Mouse (Mus musculus) retina, postnatal 7 days (tissue): ENCODE measurements around the gene Slc25a17.

Experiments
- DNase-seq: peaks from one replicate; pipeline ENCODE4 v3.0.0-alpha.2; 2012; ENCODE audit warnings: low read depth, low spot score

Slc25a17 gene

GRCm38 (mm10) chr15:81301193-81302070 lies 59.2 kb downstream of the Slc25a17 start:
- no peak for DNase-seq

GRCm38 (mm10) chr15:81300520-81301069 lies 60.0 kb downstream of the Slc25a17 start:
- DNase-seq: no peak

GRCm38 (mm10) chr15:81299549-81299948 lies 61.1 kb downstream of the Slc25a17 start:
- DNase-seq: no peak

GRCm38 (mm10) chr15:81298213-81298612 lies 62.4 kb downstream of the Slc25a17 start:
- no peak for DNase-seq

- DNase-seq: no peak
These were observed 63.1 kb downstream of the Slc25a17 start for GRCm38 (mm10) chr15:81297543-81297942.

GRCm38 (mm10) chr15:81294897-81295296 lies 65.7 kb downstream of the Slc25a17 start:
- DNase-seq: no peak

- DNase-seq: no peak
These were observed 66.2 kb downstream of the Slc25a17 start for GRCm38 (mm10) chr15:81294386-81294785.

- no peak for DNase-seq
These were observed 69.9 kb downstream of the Slc25a17 start for GRCm38 (mm10) chr15:81290747-81291146.

- no peak for DNase-seq
These were observed 70.4 kb downstream of the Slc25a17 start for GRCm38 (mm10) chr15:81290230-81290629.

- DNase-seq: no peak
These were observed 76.4 kb downstream of the Slc25a17 start for GRCm38 (mm10) chr15:81284121-81284734.

- DNase-seq: no peak
These were observed 81.9 kb downstream of the Slc25a17 start for GRCm38 (mm10) chr15:81278699-81279098.

- DNase-seq: no peak
These were observed 82.7 kb downstream of the Slc25a17 start for GRCm38 (mm10) chr15:81277928-81278327.

GRCm38 (mm10) chr15:81273361-81273760 lies 87.3 kb downstream of the Slc25a17 start:
- no peak for DNase-seq

GRCm38 (mm10) chr15:81272305-81273053 lies 88.1 kb downstream of the Slc25a17 start:
- DNase-seq: no peak
